Mouse (Mus musculus) lung, postnatal 0 days (tissue): Measurements from ENCODE around the gene Ints14.
A peak's percentile ranks its signal among the peaks of the same experiment; 100 is the strongest.

Experiments used
- CTCF ChIP-seq: IDR thresholded peaks from 2 replicates; pipeline ENCODE4 v1.5.1; 2016; ENCODE audit warnings: antibody characterized with exemption, mild to moderate bottlenecking
- EP300 ChIP-seq: IDR thresholded peaks from 2 replicates; pipeline ENCODE4 v1.6.1; 2016; ENCODE audit warnings: antibody characterized with exemption, mild to moderate bottlenecking, control low read depth

GRCm38 (mm10) chr9:65022580-65023135 lies 62.0 kb downstream of the Ints14 start:
- TF ChIP-seq CTCF (peak; percentile 15; the same call in 1 of the 2 replicates), EP300 (no peak)
